Mouse (Mus musculus): ENCODE data around the gene Tns2. TPM values are rescaled to one million over a fixed set of nuclear protein-coding genes. Genes with fewer than 3 reads are reported as not detected.
A peak's percentile ranks its signal among the peaks of the same experiment; 100 is the strongest.

Tns2 gene
- total and polyA plus RNA-seq, 3 experiments, result 75.2 to 107 (median 91.8) TPM

GRCm38 (mm10) chr15:102091688-102092087, 8.5 kb upstream of the Tns2 start:
- no peak for DNase-seq

GRCm38 (mm10) chr15:102092222-102092621, 8.0 kb upstream of the Tns2 start:
- DNase-seq, result no peak

- DNase-seq, result no peak
Measured at GRCm38 (mm10) chr15:102094157-102094556, 6.1 kb upstream of the Tns2 start.

- no peak for DNase-seq
Measured at GRCm38 (mm10) chr15:102094988-102095387, 5.2 kb upstream of the Tns2 start.

- peak; percentile 42 for DNase-seq
Measured at GRCm38 (mm10) chr15:102097147-102097915, 2.9 kb upstream of the Tns2 start.

- DNase-seq, result peak; percentile 6
Measured at GRCm38 (mm10) chr15:102097991-102098555, 2.1 kb upstream of the Tns2 start.

GRCm38 (mm10) chr15:102099260-102099659, 953 bp upstream of the Tns2 start:
- peak; percentile 16 for DNase-seq

GRCm38 (mm10) chr15:102099771-102100160, 447 bp upstream of the Tns2 start:
- DNase-seq, result no peak

GRCm38 (mm10) chr15:102100996-102101671, 921 bp downstream of the Tns2 start:
- DNase-seq, result peak; percentile 46

GRCm38 (mm10) chr15:102101672-102102541, 1.7 kb downstream of the Tns2 start:
- DNase-seq, result peak; percentile 75

GRCm38 (mm10) chr15:102102548-102103121, 2.4 kb downstream of the Tns2 start:
- peak; percentile 78 for DNase-seq

- DNase-seq, result peak; percentile 37
Measured at GRCm38 (mm10) chr15:102103371-102103946, 3.2 kb downstream of the Tns2 start.

GRCm38 (mm10) chr15:102103947-102104555, 3.8 kb downstream of the Tns2 start:
- DNase-seq, result peak; percentile 86

GRCm38 (mm10) chr15:102105360-102105759, 5.1 kb downstream of the Tns2 start:
- peak; percentile 88 for DNase-seq

GRCm38 (mm10) chr15:102105764-102106730, 5.8 kb downstream of the Tns2 start:
- no peak for DNase-seq

- peak; percentile 54 for DNase-seq
Measured at GRCm38 (mm10) chr15:102106754-102107456, 6.7 kb downstream of the Tns2 start.

- DNase-seq, result peak; percentile 71
Measured at GRCm38 (mm10) chr15:102107689-102108573, 7.7 kb downstream of the Tns2 start.
